Mouse (Mus musculus) liver, postnatal 0 days (tissue): Measurements from ENCODE around the gene Ntm. TPM values are rescaled to one million over a fixed set of nuclear protein-coding genes. Genes with fewer than 3 reads are reported as not detected.

Experiments used
- ATAC-seq: fragments of 200-750 bp; cut with Nextera tagmentation; 2 replicates; pipeline ENCODE4 v1.8.0; 2017; ENCODE audit warnings: mild to moderate bottlenecking, moderate library complexity
- DNase-seq: peaks from one replicate; pipeline ENCODE4 v3.0.0-alpha.2; 2016
- H3K27ac ChIP-seq: fragments of 300-500 bp; sonication (generic); 2 replicates; pipeline ENCODE4 v1.5.1; 2014; ENCODE audit warnings: antibody characterized with exemption, moderate library complexity, mild to moderate bottlenecking, low read depth
- H3K27me3 ChIP-seq: fragments of 300-500 bp; sonication (generic); 2 replicates; pipeline ENCODE4 v1.6.1; 2014; ENCODE audit warnings: low read length, control low read depth, mixed read lengths; ENCODE audit not compliant: insufficient read depth
- H3K36me3 ChIP-seq: fragments of 300-500 bp; sonication (generic); replicated peaks from 2 replicates; pipeline ENCODE4 v1.6.1; 2014; ENCODE audit warnings: mild to moderate bottlenecking, control low read depth, low read length, moderate library complexity, mixed read lengths; ENCODE audit not compliant: insufficient read depth
- H3K4me1 ChIP-seq: fragments of 300-500 bp; sonication (generic); 2 replicates; pipeline ENCODE4 v1.6.1; 2014; ENCODE audit warnings: antibody characterized with exemption, mild to moderate bottlenecking, control low read depth; ENCODE audit not compliant: insufficient read depth
- H3K4me2 ChIP-seq: fragments of 300-500 bp; sonication (generic); 2 replicates; pipeline ENCODE4 v1.6.1; 2014; ENCODE audit warnings: low read depth, mild to moderate bottlenecking, low read length, moderate library complexity, mixed read lengths
- H3K4me3 ChIP-seq: fragments of 300-500 bp; sonication (generic); 2 replicates; pipeline ENCODE4 v1.5.1; 2014; ENCODE audit warnings: low read depth, low read length
- H3K9ac ChIP-seq: fragments of 300-500 bp; sonication (generic); replicated peaks from 2 replicates; pipeline ENCODE4 v1.6.1; 2014; ENCODE audit warnings: mild to moderate bottlenecking, moderate library complexity
- H3K9me3 ChIP-seq: fragments of 300-500 bp; sonication (generic); 2 replicates; pipeline ENCODE4 v1.6.1; 2016; ENCODE audit warnings: mild to moderate bottlenecking, control low read depth, low read length, mixed read lengths
- CTCF ChIP-seq: sonication (generic); IDR thresholded peaks from 2 replicates; pipeline ENCODE4 v1.5.1; 2016; ENCODE audit warnings: antibody characterized with exemption, low read depth
- EP300 ChIP-seq: IDR thresholded peaks from 2 replicates; pipeline ENCODE4 v1.6.1; 2016; ENCODE audit warnings: antibody characterized with exemption, low read depth, mild to moderate bottlenecking
- WGBS: fragments of 180-500 bp; shearing (Covaris S2); extraction: QIAGEN DNeasy Blood & Tissue Kit; methylation state at CpG from one replicate; pipeline ENCODE4 v1.1.7; 2014; ENCODE audit not compliant: insufficient replicate concordance; 5-methylcytosine and 5-hydroxymethylcytosine counted together
- polyA plus RNA-seq: library from polyadenylated mRNA; unstranded; fragments of >200 nt; fragmentation: Nextera tagmentation; extraction: Ambion mirVana; gene quantifications from 2 replicates; pipeline ENCODE4 v1.2.1, GENCODE M21; 2015

Ntm gene
- 0.65 and 1.00 TPM in 2 replicates for polyA plus RNA-seq

DNA sequence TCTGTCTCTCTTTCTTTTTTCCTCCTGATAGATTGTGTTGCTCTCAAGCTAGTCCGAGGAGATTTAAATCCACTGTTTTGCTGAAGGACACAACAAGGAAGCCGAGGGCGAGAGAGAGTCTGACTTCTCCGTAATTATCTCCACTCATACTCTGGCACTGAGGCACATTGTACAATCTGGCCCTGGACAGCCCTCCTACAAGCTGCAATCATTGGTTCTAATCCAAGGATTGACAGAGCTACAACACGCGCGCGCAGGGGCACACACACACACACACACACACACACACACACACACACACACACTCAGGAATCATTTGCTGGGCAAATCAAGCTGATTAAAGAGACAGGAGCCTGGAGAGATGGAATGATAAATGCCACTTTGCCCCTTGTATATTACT lies at the start of gene Ntm:
Gene Ntm (minus strand): TSS at position 164 of the 400 bp plus-strand sequence.
- Histone ChIP-seq H3K4me3 (peak within 1 kb of the TSS; percentile 8; the same call in 1 of the 2 replicates), H3K9me3 (no peaks in the 10 kb centered on the region)
- WGBS = 32% methylated on average over 8 of the region's 8 CpGs

DNA sequence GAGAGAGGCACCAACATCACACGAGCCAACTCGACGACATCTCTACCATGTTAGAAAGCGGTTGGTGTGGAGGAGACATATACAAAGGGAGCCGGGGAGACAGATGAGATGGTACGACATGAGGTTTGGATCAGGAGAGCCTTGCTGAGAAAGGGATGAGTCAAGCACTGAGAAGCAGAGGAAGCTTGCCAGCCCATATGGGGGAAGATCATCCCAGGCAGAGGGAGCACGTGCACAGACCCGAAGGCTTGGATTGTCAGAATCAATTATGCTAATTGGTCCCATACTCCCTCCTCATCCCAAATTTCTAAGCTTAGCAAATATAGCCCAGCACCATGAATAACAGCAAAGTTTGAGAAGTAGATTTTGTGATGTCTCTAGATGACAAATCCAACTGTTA lies 42.8 kb upstream of the Ntm start:
- WGBS = 83% methylated on average over 8 of the region's 8 CpGs
- TF ChIP-seq EP300 (no peak), CTCF (no peak)
- no peak for DNase-seq

More for the DNA sequence above, at the start of gene Ntm:
- ATAC-seq (no peak), DNase-seq (no peak)
- Histone ChIP-seq H3K27ac (no peak within 1 kb of the TSS), H3K4me1 (no peaks in the 10 kb centered on the region), H3K36me3 (no peaks in the 10 kb centered on the region), H3K27me3 (peaks cover 10% of the 10 kb centered on the region; the same call in 1 of the 2 replicates), H3K4me2 (peak within 1 kb of the TSS; percentile 40), H3K9ac (no peak within 1 kb of the TSS)
- TF ChIP-seq CTCF (no peak), EP300 (no peak)

DNA sequence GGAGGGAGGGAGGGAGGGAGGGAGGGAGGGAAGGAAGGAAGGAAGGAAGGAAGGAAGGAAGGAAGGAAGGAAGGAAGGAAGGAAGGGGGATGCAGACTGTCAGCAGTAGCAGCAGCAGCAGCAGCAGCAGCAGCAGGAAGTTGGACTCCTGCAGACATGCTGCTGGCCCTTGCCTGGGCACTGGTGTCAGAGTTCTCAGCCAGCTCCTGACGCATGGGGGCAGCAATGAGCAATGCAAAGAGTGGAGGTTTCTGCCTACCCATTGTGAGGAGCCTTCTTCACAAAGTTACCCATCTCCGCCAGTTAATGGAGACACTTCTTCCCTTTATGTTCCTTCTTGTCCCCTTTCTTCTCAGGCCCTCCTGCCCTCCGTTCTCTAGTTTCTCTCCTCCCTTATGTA lies 40.7 kb upstream of the Ntm start:
- 32% methylated on average over 3 of the region's 3 CpGs for WGBS
- Histone ChIP-seq H3K9ac (no peak overlapping the region), H3K27ac (no peak overlapping the region), H3K27me3 (no peaks in the 10 kb centered on the region), H3K9me3 (no peaks in the 10 kb centered on the region), H3K4me1 (no peaks in the 10 kb centered on the region), H3K4me2 (no peak overlapping the region), H3K4me3 (no peak overlapping the region), H3K36me3 (no peaks in the 10 kb centered on the region)
- DNase-seq (peak; percentile 57), ATAC-seq (no peak)
- TF ChIP-seq EP300 = no peak
- TF ChIP-seq CTCF = peak; percentile 70

More for the DNA sequence above, 42.8 kb upstream of the Ntm start:
- ATAC-seq = no peak
- Histone ChIP-seq H3K4me1 (no peaks in the 10 kb centered on the region), H3K27ac (no peak overlapping the region), H3K36me3 (no peaks in the 10 kb centered on the region), H3K4me2 (no peak overlapping the region), H3K4me3 (no peak overlapping the region), H3K9ac (no peak overlapping the region), H3K9me3 (no peaks in the 10 kb centered on the region), H3K27me3 (no peaks in the 10 kb centered on the region)

DNA sequence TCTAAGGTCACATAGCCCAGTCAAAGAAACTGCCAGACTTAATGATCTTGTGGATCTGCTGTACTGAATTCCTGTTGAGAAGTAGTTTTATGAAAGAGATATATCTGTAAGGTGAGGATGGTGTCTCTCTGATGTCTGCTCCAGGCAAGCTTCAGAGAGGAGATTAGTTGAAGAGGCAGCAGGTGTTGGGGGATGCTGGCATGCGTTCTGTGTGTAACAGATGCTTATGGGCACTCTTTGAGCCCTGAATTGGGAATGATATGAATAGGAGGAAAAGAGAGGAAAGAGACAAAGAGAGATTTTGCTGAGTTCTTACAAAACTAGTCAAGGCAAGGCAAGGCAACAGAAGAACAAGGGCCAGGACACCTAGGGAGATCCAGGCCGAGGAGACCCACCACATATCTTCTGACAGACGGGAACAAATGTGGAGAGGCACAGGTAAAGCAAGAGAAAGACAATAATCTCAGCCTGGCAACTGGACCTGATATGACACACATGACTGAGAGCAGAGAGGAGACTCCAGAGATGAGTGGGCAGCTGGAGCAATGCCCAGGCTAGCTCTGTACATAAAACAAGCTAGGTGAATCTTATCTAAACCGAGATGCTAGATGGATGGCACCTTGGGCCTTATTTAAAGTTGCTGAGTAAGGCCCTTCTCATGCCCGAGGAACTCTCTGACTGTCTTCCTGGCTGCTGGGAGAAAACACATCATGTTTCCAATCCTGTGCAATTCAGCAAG lies 18.4 kb upstream of the Ntm start:
- ATAC-seq = no peak
- no peak overlapping the region for H3K4me3 ChIP-seq
- no peaks in the 10 kb centered on the region for H3K27me3 ChIP-seq
- no peaks in the 10 kb centered on the region for H3K4me1 ChIP-seq
- no peak overlapping the region for H3K9ac ChIP-seq
- TF ChIP-seq EP300 = no peak
- TF ChIP-seq CTCF = no peak
- H3K9me3 ChIP-seq = no peaks in the 10 kb centered on the region
- WGBS = 66% methylated on average over 5 of the region's 5 CpGs
- no peak overlapping the region for H3K4me2 ChIP-seq
- no peaks in the 10 kb centered on the region for H3K36me3 ChIP-seq
- no peak overlapping the region for H3K27ac ChIP-seq
- DNase-seq = no peak

DNA sequence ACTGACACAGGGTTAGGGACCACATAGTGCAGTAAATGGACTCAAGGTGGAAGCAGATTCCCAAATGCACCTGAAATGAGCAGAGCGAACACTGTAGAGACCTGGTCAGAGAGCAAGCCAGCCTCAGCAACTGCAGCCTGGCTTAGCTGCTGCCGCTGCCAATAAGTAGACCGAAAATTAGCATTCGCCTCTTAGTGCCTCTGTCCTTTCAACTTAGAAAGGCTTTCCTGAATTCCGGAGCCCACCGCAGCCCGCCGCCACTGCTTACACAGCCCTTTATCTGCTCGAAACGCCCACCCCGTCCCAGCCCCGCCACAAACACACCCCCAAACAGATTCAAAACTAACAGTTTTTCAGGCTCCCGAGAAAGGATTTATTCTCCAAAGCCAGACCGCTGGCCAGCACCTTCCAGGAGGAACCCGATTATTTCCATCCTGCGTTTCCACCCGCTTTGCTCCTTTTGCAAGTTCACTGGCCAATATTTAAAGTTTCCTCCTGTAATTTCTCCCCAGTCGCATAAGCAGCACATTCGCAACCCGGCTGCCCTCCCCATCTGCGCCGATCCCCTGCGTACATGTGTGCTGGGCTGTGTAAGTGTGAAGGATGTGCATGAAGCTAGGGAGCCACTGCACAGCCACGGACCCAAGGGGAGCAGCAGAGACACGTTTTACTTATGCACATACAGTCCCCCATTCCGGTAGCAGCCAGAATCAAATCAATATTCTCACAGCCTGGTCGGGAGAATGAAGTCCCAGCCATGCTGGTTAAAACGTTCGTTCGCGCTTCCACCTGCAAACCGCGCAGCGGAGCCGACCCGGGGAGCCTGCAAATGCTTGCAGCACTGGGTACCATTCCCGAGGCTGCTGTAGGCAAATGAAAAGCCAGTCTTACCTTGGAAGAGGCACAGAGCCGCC lies 730 bp downstream of the Ntm start:
- Histone ChIP-seq H3K4me3 (peak overlapping the region; percentile 8; the same call in 1 of the 2 replicates), H3K27ac (no peak overlapping the region), H3K4me2 (peak overlapping the region; percentile 40), H3K4me1 (no peaks in the 10 kb centered on the region), H3K9me3 (no peaks in the 10 kb centered on the region), H3K27me3 (peaks cover 10% of the 10 kb centered on the region; the same call in 1 of the 2 replicates), H3K36me3 (no peaks in the 10 kb centered on the region), H3K9ac (no peak overlapping the region)
- DNase-seq = no peak
- WGBS = 3% methylated on average over 38 of the region's 38 CpGs
- TF ChIP-seq EP300 (no peak), CTCF (no peak)
- ATAC-seq = no peak

DNA sequence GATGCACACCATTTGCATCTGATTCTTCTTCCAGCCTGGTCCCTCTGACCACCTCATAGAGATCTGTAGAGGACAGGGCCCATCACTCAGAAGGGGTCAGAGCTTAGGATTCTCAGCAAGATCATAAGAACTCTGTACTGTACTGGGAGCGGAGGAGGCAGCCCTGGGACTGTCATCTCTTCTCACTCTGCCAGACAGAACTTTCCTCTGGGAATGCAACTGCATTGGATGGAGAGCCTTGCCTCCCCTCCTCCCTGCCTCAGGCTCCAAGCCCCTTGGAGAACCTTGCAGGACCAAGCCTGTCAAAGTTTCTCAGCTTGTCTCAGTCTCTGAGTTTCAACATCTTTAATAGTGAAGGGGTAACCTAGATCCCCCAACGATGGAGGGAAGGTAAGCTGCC lies 1.4 kb downstream of the Ntm start:
- WGBS = 47% methylated on average over 2 of the region's 2 CpGs
- Histone ChIP-seq H3K27me3 (peaks cover 10% of the 10 kb centered on the region; the same call in 1 of the 2 replicates), H3K27ac (no peak overlapping the region), H3K4me1 (no peaks in the 10 kb centered on the region), H3K9ac (no peak overlapping the region), H3K4me2 (no peak overlapping the region), H3K4me3 (peak overlapping the region; percentile 8; the same call in 1 of the 2 replicates), H3K9me3 (no peaks in the 10 kb centered on the region), H3K36me3 (no peaks in the 10 kb centered on the region)
- DNase-seq (no peak), ATAC-seq (no peak)
- TF ChIP-seq EP300 (no peak), CTCF (no peak)
